Mouse (Mus musculus): ENCODE data around the gene Madcam1. TPM values are rescaled to one million over a fixed set of nuclear protein-coding genes. Genes with fewer than 3 reads are reported as not detected.

The Madcam1 gene
- total and polyA plus RNA-seq, 2 experiments from 2014 or later = 1.3 to 1.9 TPM

DNA sequence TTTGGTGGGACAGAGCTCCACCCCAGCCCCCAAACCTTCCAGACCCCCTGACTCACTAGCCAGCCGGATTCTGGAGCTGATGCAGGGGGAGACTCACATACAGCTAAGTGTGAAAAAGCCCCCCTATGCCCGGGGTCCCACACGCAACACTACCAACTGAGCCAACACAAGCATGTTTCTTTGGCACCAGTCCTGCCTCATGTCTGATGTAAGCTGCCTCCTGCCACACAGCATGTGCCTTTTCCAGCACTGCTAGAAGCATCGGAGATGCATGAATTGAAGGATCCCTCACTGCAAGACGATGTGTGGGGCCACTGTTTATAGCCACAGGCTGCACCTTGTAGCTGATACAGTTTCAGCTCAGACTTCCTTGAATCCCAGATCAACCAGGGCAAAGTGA lies 36.0 kb upstream of the Madcam1 start:
- Histone ChIP-seq H3K36me3 (ENCODE audit: insufficient read depth, low read length) (peaks cover 29% of the 10 kb centered on the region), H3K9me3 (ENCODE audit: low read length) (no peaks in the 10 kb centered on the region), H3K27me3 (ENCODE audit: insufficient read depth, low read length) (no peaks in the 10 kb centered on the region), H3K4me2 (ENCODE audit: low read depth, low read length, poor library complexity, severe bottlenecking) (no peak overlapping the region), H3K4me1 (ENCODE audit: insufficient read depth, low read length) (no peaks in the 10 kb centered on the region), H3K27ac (ENCODE audit: low read depth, low read length) (no peak overlapping the region), H3K4me3 (ENCODE audit: low read depth, low read length) (no peak overlapping the region), H3K9ac (replicated peaks; ENCODE audit: low read length, poor library complexity, severe bottlenecking) (no peak overlapping the region)
- TF ChIP-seq CTCF (IDR thresholded peaks at IDR 0.05) = no peak
- DNase-seq (ENCODE audit: low spot score) (peak; percentile 30), ATAC-seq (ENCODE audit: low FRiP score) (no peak)
- 81% methylated on average over 5 of the region's 5 CpGs for WGBS

DNA sequence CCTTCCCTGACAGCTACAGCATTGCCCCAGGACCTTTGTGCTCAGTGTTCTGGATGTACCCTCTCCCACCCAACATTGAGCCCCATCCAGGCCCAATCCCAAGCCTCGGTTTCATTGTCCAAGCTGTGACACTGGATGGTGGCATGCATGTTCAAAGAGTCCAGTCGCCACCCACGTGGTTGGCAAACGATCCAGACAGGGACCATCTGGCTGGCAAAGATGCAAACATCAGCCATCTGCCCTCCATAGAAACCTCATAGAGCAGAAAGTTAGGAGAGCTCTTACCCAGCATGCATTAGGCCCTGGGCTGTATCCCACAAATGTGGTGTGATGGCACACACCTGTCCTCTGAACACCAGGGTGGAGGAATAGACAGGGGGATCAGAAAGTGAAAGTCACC lies 32.9 kb upstream of the Madcam1 start:
- Histone ChIP-seq H3K4me3 (ENCODE audit: low read depth, low read length) (no peak overlapping the region), H3K9me3 (ENCODE audit: low read length) (no peaks in the 10 kb centered on the region), H3K9ac (replicated peaks; ENCODE audit: low read length, poor library complexity, severe bottlenecking) (no peak overlapping the region), H3K27me3 (ENCODE audit: insufficient read depth, low read length) (no peaks in the 10 kb centered on the region), H3K4me1 (ENCODE audit: insufficient read depth, low read length) (peaks cover 3% of the 10 kb centered on the region; the same call in 1 of the 2 replicates), H3K4me2 (ENCODE audit: low read depth, low read length, poor library complexity, severe bottlenecking) (no peak overlapping the region), H3K27ac (ENCODE audit: low read depth, low read length) (no peak overlapping the region), H3K36me3 (ENCODE audit: insufficient read depth, low read length) (peaks cover 7% of the 10 kb centered on the region; the same call in 1 of the 2 replicates)
- DNase-seq (ENCODE audit: low spot score) = peak; percentile 85
- no peak for TF ChIP-seq CTCF (IDR thresholded peaks at IDR 0.05)
- ATAC-seq (ENCODE audit: low FRiP score) = no peak
- WGBS = 77% methylated on average over 4 of the region's 4 CpGs

DNA sequence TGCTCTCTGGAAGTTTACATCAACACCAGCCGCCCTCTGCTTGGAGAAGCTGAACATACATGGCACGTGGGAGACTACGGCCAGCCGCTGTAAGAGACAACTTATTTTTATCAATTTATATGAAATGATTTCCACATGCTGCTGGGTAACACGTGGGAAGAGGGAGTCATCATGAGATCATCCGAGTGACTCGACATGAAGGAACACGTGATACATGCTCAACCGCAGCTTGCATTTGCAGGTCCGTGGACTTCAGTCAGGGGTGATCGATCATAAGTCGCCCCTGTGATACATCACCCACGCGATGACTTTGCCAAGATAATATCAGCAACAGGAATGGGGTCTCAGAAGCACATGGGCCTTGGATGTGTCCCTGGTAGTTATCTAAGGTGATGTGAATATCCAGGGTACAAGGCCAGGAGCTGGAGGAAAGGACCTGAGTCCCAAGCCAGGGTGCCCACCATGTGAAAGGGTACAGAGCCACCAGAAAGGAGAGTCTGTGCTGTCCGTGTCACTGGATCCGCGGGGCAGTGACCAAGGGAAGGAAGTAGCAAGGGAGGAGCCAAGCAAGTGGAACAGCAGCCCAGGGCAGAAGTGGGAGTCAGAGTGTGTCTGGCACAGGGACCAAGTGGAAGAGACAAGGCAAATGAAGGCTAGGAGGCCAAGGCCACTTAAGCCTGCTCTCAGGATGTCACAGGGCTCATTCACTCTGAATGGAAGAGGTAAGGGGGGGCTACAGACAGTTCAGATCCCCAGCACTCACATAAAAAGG lies 31.2 kb upstream of the Madcam1 start:
- Histone ChIP-seq H3K36me3 (ENCODE audit: insufficient read depth, low read length) (0 out of 2 replicates have a peak, but pooled peaks cover 3% of the 10 kb centered on the region), H3K9me3 (ENCODE audit: low read length) (no peaks in the 10 kb centered on the region), H3K4me3 (ENCODE audit: low read depth, low read length) (no peak overlapping the region), H3K4me2 (ENCODE audit: low read depth, low read length, poor library complexity, severe bottlenecking) (no peak overlapping the region), H3K27me3 (ENCODE audit: insufficient read depth, low read length) (no peaks in the 10 kb centered on the region), H3K27ac (ENCODE audit: low read depth, low read length) (no peak overlapping the region), H3K4me1 (ENCODE audit: insufficient read depth, low read length) (peaks cover 9% of the 10 kb centered on the region; the same call in 1 of the 2 replicates), H3K9ac (replicated peaks; ENCODE audit: low read length, poor library complexity, severe bottlenecking) (no peak overlapping the region)
- 83% methylated on average over 17 of the region's 17 CpGs for WGBS
- no peak for ATAC-seq (ENCODE audit: low FRiP score)
- no peak for DNase-seq (ENCODE audit: low spot score)
- no peak for TF ChIP-seq CTCF (IDR thresholded peaks at IDR 0.05)

DNA sequence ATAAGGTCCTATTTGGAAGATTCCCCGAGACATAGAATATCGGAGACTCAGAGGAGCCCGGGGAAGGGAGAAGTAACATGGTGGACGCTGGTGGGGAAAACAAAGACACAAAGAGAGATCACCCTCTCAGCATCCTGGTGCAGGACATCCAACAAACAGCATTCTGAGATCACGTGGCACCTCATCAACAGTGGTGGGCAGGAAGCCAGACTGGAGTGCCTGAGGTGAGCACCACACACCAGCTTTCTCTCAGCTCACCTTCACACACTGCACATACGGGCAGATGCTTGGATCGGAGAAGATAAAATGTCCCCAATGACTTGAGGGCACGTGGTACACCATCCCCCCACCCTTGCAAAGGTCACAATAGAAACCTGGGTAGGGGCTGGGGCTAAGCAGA lies 28.1 kb upstream of the Madcam1 start:
- TF ChIP-seq CTCF (IDR thresholded peaks at IDR 0.05) = no peak
- peaks cover 5% of the 10 kb centered on the region; the same call in 1 of the 2 replicates for H3K27me3 ChIP-seq (ENCODE audit: insufficient read depth, low read length)
- no peaks in the 10 kb centered on the region for H3K36me3 ChIP-seq (ENCODE audit: insufficient read depth, low read length)
- peak overlapping the region; percentile 92 for H3K4me2 ChIP-seq (ENCODE audit: low read depth, low read length, poor library complexity, severe bottlenecking)
- peak; percentile 7; the same call in 1 of the 2 replicates for ATAC-seq (ENCODE audit: low FRiP score)
- WGBS = 70% methylated on average over 8 of the region's 8 CpGs
- no peaks in the 10 kb centered on the region for H3K9me3 ChIP-seq (ENCODE audit: low read length)
- peak overlapping the region; percentile 89; the same call in 1 of the 2 replicates for H3K9ac ChIP-seq (replicated peaks; ENCODE audit: low read length, poor library complexity, severe bottlenecking)
- DNase-seq (ENCODE audit: low spot score) = no peak
- peak overlapping the region; percentile 84 for H3K4me3 ChIP-seq (ENCODE audit: low read depth, low read length)
- 0 out of 2 replicates have a peak overlapping the region, but pooled peaks have one; percentile 18 for H3K27ac ChIP-seq (ENCODE audit: low read depth, low read length)
- peaks cover 12% of the 10 kb centered on the region; the same call in 1 of the 2 replicates for H3K4me1 ChIP-seq (ENCODE audit: insufficient read depth, low read length)

DNA sequence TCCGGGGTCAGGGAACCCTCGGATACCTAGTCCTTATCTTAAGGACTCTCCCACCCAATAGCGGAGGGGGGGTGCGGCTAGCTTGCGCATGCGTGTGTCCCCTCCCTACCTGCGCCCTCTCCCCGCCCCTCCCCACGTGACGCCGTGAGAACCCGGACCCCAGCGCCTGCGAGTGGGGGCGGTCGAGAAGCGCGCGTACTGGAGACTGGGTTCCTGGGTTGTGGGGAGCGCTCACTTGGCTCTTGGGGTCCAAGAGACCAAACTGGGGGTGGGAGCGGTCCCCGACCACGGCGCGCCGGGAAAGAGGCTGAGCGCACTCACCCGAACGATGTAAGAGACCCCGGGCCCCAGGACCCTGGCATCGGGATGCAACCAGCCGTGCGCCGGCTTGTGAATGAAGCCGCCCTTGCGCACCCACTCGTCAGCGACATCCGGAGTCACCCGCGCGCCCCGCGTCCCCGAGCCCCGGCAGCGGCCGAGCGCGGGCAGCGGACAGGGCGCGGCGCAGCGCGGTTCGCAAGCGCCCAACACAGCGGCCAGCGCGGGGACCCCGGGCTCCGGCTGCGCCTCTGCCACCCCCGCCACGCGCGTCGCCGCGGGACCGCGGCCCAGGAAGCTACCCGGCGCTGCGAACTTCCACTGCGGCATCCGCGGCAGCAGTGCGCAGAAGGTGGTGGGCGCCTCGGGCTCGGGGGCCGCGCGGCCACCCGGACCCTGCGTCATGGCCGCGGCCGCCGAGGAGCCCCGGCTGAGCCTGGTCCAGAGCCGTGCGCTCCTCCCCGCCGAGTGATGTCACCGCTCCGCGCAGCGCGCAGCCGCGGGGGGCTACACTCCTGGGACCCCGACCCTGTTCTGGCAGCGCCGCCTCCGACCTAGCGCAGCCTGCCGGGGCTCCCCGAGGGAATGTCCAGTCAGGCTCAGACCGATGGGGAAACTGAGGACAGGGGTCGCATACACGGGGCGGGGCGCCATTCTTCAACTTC lies 26.9 kb upstream of the Madcam1 start, which contains the start of gene Shc2:
TSS of gene Shc2 (minus strand) at position 791 of the 983 bp plus-strand sequence.
- under 1% methylated on average over 108 of the region's 116 CpGs for WGBS

More for the DNA sequence above, 26.9 kb upstream of the Madcam1 start, which contains the start of gene Shc2:
- Histone ChIP-seq H3K4me2 (ENCODE audit: low read depth, low read length, poor library complexity, severe bottlenecking) (peak within 1 kb of the TSS; percentile 92), H3K4me1 (ENCODE audit: insufficient read depth, low read length) (peaks cover 12% of the 10 kb centered on the region; the same call in 1 of the 2 replicates), H3K27ac (ENCODE audit: low read depth, low read length) (peak within 1 kb of the TSS; percentile 93), H3K9me3 (ENCODE audit: low read length) (no peaks in the 10 kb centered on the region), H3K4me3 (ENCODE audit: low read depth, low read length) (peak within 1 kb of the TSS; percentile 84), H3K36me3 (ENCODE audit: insufficient read depth, low read length) (no peaks in the 10 kb centered on the region), H3K9ac (replicated peaks; ENCODE audit: low read length, poor library complexity, severe bottlenecking) (peak within 1 kb of the TSS; percentile 89), H3K27me3 (ENCODE audit: insufficient read depth, low read length) (peaks cover 5% of the 10 kb centered on the region; the same call in 1 of the 2 replicates)
- DNase-seq (ENCODE audit: low spot score) (peak; percentile 83), ATAC-seq (ENCODE audit: low FRiP score) (peak; percentile 88)
- TF ChIP-seq CTCF (IDR thresholded peaks at IDR 0.05) = no peak

Data from midbrain, postnatal 0 days (tissue).